Mouse (Mus musculus) liver, embryonic 16.5 days (tissue): ENCODE data around the gene Casz1. TPM values are rescaled to one million over a fixed set of nuclear protein-coding genes. Genes with fewer than 3 reads are reported as not detected.

Experiments used
- ATAC-seq: fragments of 200-750 bp; cut with Nextera tagmentation; 2 replicates; pipeline ENCODE4 v1.8.0; 2017; ENCODE audit warnings: low read depth, mild to moderate bottlenecking, moderate number of reproducible peaks, moderate library complexity
- H3K27ac ChIP-seq: fragments of 300-500 bp; sonication (generic); 2 replicates; pipeline ENCODE4 v1.5.1; 2014; ENCODE audit warnings: mild to moderate bottlenecking, low read length
- H3K27me3 ChIP-seq: fragments of 300-500 bp; sonication (generic); 2 replicates; pipeline ENCODE4 v1.6.1; 2014; ENCODE audit warnings: low read depth, low read length, mixed read lengths; ENCODE audit not compliant: control insufficient read depth, insufficient read depth
- H3K36me3 ChIP-seq: fragments of 300-500 bp; sonication (generic); 2 replicates; pipeline ENCODE4 v1.6.1; 2014; ENCODE audit warnings: mild to moderate bottlenecking; ENCODE audit not compliant: control insufficient read depth, insufficient read depth
- H3K4me1 ChIP-seq: fragments of 300-500 bp; sonication (generic); 2 replicates; pipeline ENCODE4 v1.6.1; 2014; ENCODE audit warnings: low read depth, low read length, mixed read lengths; ENCODE audit not compliant: control insufficient read depth
- H3K4me2 ChIP-seq: fragments of 300-500 bp; sonication (generic); 2 replicates; pipeline ENCODE4 v1.6.1; 2014; ENCODE audit warnings: low read depth, low read length, mixed read lengths
- H3K4me3 ChIP-seq: fragments of 300-500 bp; sonication (generic); 2 replicates; pipeline ENCODE4 v1.5.1; 2014; ENCODE audit warnings: low read depth, mild to moderate bottlenecking, low read length
- H3K9ac ChIP-seq: fragments of 300-500 bp; sonication (generic); 2 replicates; pipeline ENCODE4 v1.6.1; 2014; ENCODE audit warnings: low read depth, low read length
- H3K9me3 ChIP-seq: fragments of 300-500 bp; sonication (generic); replicated peaks from 2 replicates; pipeline ENCODE4 v1.6.1; 2016; ENCODE audit warnings: low read length; ENCODE audit not compliant: control insufficient read depth
- WGBS: fragments of 180-500 bp; shearing (Covaris S2); extraction: QIAGEN DNeasy Blood & Tissue Kit; methylation state at CpG from one replicate; pipeline ENCODE4 v1.1.7; 2014; ENCODE audit not compliant: insufficient replicate concordance; 5-methylcytosine and 5-hydroxymethylcytosine counted together
- polyA plus RNA-seq: library from polyadenylated mRNA; unstranded; fragments of >200 nt; fragmentation: Nextera tagmentation; extraction: Ambion mirVana; gene quantifications from 2 replicates; pipeline ENCODE4 v1.2.1, GENCODE M21; 2015

Gene Casz1
- polyA plus RNA-seq, 1 experiment from 2014 or later = 0.51 TPM

DNA sequence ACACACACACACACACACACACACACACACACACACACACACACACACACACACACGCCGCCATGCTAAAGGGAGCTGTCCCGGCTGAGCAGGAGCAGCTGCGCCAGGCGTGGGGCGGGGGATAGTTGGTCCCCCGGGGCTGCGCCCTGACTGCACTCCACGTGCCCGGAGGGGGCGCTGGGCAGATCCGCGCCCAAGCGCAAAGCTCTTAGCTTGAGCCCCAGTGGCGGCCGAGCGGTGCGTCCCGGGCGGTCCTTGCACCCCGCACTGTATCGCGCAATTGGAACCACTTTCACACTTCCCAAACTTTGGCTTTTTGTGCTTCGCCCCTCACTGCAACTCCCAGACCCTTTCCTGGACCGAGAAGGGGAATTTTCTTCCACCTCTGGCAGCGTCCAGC lies 2.6 kb downstream of the Casz1 start:
- Histone ChIP-seq H3K27me3 (peaks cover 89% of the 10 kb centered on the region), H3K9me3 (no peaks in the 10 kb centered on the region), H3K36me3 (no peaks in the 10 kb centered on the region), H3K4me1 (no peaks in the 10 kb centered on the region; the same call in 1 of the 2 replicates), H3K27ac (no peak overlapping the region), H3K4me2 (no peak overlapping the region), H3K9ac (no peak overlapping the region), H3K4me3 (no peak overlapping the region)
- 1% methylated on average over 22 of the region's 26 CpGs for WGBS
- ATAC-seq = no peak

DNA sequence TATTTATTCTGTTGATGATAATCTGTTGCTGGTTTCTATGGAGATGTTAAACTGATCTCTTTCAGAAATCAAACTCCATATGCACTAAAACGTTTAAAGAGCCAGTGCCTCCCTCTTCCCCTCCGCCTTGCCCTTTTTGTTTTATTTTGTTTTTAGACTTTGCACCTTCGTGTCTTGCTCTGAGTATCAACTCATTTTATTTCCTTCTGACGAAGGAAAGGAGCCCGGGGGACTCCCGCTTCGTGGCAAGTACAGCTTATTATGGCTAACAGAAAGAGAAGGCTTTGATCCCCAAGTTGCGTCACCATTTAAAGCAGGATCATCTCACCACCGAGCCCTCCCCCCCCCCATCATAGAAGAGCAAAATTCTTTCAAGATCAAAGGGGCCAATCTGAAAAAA lies 3.2 kb downstream of the Casz1 start:
- Histone ChIP-seq H3K9me3 (no peaks in the 10 kb centered on the region), H3K9ac (no peak overlapping the region), H3K4me1 (no peaks in the 10 kb centered on the region; the same call in 1 of the 2 replicates), H3K4me2 (no peak overlapping the region), H3K27ac (no peak overlapping the region), H3K36me3 (no peaks in the 10 kb centered on the region), H3K4me3 (no peak overlapping the region), H3K27me3 (peaks cover 89% of the 10 kb centered on the region)
- WGBS = 2% methylated on average over 9 of the region's 9 CpGs
- ATAC-seq = no peak

DNA sequence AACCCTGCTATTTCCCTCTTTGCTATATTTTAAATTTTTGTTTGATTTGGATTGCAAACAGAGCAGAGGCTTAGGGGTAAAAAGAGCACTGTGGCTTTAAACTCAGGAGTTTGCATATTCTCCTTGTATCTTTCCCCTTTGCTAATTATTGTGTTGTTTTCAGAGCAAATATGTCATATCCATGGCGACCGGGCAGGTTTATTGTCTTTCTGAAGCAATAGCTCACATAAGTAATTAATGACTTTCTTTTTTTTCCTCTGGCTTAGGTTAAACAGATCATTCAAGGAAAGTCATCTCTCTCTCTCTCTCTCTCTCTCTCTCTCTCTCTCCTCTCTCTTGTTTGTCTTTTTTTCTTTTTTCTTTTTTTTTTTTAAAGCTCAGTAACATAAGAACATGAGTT lies 4.6 kb downstream of the Casz1 start:
- Histone ChIP-seq H3K27ac (no peak overlapping the region), H3K4me2 (no peak overlapping the region), H3K9me3 (no peaks in the 10 kb centered on the region), H3K27me3 (peaks cover 81% of the 10 kb centered on the region), H3K9ac (no peak overlapping the region), H3K4me3 (no peak overlapping the region), H3K4me1 (no peaks in the 10 kb centered on the region; the same call in 1 of the 2 replicates), H3K36me3 (no peaks in the 10 kb centered on the region)
- no peak for ATAC-seq
- WGBS = 31% methylated on average over 2 of the region's 2 CpGs

DNA sequence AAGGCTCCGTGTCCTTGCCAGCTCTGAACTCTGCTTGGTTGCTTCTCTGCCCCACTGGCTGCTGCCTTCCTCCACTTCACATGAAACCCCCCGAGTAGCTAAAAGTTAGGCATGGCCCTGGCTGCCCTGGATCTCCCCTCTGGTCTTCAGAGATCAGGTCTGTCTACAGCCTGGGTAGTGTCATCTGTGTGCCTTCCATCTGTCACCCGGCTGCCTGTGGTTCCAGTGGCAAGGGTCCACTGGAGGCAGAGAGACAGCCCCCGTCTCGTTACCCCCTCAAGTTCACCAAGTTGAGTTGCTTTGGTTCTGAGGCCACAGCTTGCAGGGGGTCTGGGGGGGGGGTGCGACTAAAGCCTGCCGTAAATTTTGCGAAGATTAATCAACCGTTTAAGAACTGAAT lies 6.5 kb downstream of the Casz1 start:
- Histone ChIP-seq H3K36me3 (no peaks in the 10 kb centered on the region), H3K4me1 (no peaks in the 10 kb centered on the region; the same call in 1 of the 2 replicates), H3K9ac (no peak overlapping the region), H3K27ac (no peak overlapping the region), H3K9me3 (no peaks in the 10 kb centered on the region), H3K4me3 (no peak overlapping the region), H3K27me3 (peaks cover 63% of the 10 kb centered on the region), H3K4me2 (no peak overlapping the region)
- 59% methylated on average over 9 of the region's 9 CpGs for WGBS
- ATAC-seq = no peak

DNA sequence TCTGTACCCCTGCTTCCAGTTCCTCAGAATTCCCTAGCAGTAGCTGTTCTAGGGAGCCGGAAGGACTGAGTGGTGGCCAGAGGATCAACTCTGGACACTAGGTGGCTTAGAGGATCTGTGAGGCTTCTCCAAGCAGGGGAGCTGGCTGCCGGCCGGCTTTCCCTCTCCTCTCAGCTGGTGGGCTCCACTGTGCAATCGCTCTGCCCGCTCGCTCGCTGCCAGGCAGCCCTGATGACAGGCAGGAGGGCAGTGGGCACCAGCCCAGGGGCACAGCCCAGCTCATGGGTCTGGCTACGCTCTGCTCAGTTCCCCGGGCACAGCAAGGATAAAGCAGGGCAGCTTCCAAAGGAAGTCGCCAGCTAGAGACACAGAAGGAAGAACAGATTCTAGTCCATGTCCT lies 7.7 kb downstream of the Casz1 start:
- Histone ChIP-seq H3K27me3 (peaks cover 54% of the 10 kb centered on the region), H3K4me3 (no peak overlapping the region), H3K27ac (no peak overlapping the region), H3K9ac (no peak overlapping the region), H3K4me2 (no peak overlapping the region), H3K9me3 (no peaks in the 10 kb centered on the region), H3K4me1 (no peaks in the 10 kb centered on the region), H3K36me3 (no peaks in the 10 kb centered on the region)
- no peak for ATAC-seq
- WGBS = 32% methylated on average over 10 of the region's 10 CpGs

DNA sequence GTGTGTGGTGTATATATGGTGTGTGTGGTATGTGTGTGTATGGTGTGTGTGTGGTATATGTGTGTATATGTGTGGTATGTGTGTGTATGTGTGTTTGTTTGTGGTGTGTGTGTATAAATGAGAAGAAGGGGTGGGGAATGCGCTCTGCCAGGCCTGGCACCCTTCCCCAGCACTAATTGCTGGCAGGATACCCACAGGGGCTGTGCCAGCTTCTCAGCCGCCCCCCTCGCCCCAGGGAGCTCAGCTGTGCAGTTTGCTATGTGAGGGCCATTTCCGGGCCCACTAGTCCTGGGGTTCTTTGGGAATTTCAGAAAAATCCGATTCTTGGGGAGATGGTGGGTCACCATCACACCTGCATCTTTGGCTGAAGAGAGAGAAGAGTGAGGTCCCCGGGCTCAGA lies 9.0 kb downstream of the Casz1 start:
- H3K4me1 ChIP-seq = no peaks in the 10 kb centered on the region
- ATAC-seq = no peak
- H3K27me3 ChIP-seq = peaks cover 43% of the 10 kb centered on the region
- no peak overlapping the region for H3K4me2 ChIP-seq
- H3K36me3 ChIP-seq = no peaks in the 10 kb centered on the region
- 58% methylated on average over 6 of the region's 6 CpGs for WGBS
- no peak overlapping the region for H3K9ac ChIP-seq
- no peaks in the 10 kb centered on the region for H3K9me3 ChIP-seq
- H3K27ac ChIP-seq = no peak overlapping the region
- H3K4me3 ChIP-seq = no peak overlapping the region

DNA sequence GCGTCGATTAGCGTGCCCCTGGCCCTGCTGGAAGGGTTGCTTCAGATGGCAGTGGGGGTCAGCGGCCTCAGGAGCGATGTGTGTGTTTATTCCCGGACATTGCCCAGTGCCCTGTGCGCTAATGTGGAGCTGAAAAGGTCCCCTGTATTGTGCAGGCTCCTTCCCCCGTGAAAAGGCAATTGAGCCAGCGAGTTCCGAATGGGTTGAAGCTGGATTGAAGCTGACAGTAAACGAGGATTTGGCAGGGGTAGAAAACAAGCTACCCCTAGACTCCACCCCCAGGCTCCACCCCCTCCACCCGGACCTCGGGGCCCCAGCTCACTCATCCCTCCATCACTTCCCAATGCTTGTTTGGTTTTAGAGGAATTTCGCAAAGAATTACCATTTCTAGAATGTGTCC lies 12.3 kb downstream of the Casz1 start:
- WGBS = 20% methylated on average over 14 of the region's 14 CpGs
- no peak overlapping the region for H3K27ac ChIP-seq
- H3K9ac ChIP-seq = no peak overlapping the region
- no peak for ATAC-seq
- no peaks in the 10 kb centered on the region for H3K4me1 ChIP-seq
- no peaks in the 10 kb centered on the region for H3K9me3 ChIP-seq
- H3K4me2 ChIP-seq = no peak overlapping the region
- H3K36me3 ChIP-seq = no peaks in the 10 kb centered on the region
- H3K4me3 ChIP-seq = no peak overlapping the region
- peaks cover 16% of the 10 kb centered on the region for H3K27me3 ChIP-seq

DNA sequence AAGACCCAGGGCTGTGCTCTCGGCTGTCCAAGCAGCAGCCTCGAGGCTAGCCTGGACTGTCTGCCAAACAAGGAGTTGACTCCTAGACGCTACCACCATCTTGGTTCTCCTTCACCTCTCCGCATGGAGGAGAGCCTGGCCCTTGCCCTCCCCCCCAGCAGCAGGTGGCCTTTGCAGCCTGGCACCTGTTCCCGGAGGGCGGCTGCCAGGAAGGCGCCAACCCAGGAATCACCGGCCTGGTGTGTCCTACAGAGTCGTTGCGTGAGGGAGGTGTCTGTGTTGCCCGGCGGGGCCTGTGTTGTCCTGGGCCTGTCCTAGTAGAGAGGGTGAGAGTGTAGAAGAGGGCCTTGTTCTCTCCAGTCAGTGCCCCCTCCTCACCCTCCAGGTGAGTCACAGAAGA lies 13.9 kb downstream of the Casz1 start:
- no peak for ATAC-seq
- Histone ChIP-seq H3K4me2 (no peak overlapping the region), H3K27ac (no peak overlapping the region), H3K9me3 (no peaks in the 10 kb centered on the region), H3K9ac (no peak overlapping the region), H3K4me3 (no peak overlapping the region), H3K36me3 (no peaks in the 10 kb centered on the region), H3K27me3 (peaks cover 8% of the 10 kb centered on the region), H3K4me1 (no peaks in the 10 kb centered on the region)
- 78% methylated on average over 12 of the region's 12 CpGs for WGBS

DNA sequence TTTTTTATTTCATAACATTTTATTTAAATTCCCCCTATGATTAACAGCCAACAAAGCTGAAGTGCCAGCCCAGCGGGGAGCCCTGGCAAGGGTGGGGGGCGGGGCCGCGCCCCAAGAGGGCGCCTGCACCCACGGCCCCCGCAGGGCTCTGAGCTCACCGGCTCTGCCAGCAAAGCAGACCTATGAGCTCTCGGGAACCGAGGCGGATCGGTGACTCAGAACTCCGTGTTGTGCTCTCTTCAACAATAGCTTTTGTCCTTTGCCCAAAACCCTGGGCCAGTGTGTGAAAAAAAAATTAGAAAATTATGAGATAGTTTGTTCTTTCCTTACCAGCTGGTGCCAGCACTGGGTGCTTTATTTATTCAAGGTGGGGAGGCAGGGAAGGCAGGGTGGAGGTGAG lies 15.9 kb downstream of the Casz1 start:
- no peaks in the 10 kb centered on the region for H3K9me3 ChIP-seq
- WGBS = 60% methylated on average over 13 of the region's 13 CpGs
- no peak overlapping the region for H3K4me3 ChIP-seq
- H3K9ac ChIP-seq = no peak overlapping the region
- no peak overlapping the region for H3K4me2 ChIP-seq
- H3K36me3 ChIP-seq = no peaks in the 10 kb centered on the region
- H3K4me1 ChIP-seq = no peaks in the 10 kb centered on the region
- H3K27ac ChIP-seq = no peak overlapping the region
- no peak for ATAC-seq
- H3K27me3 ChIP-seq = peaks cover 5% of the 10 kb centered on the region; the same call in 1 of the 2 replicates
